Mouse (Mus musculus): ENCODE data around the gene Crygc.
"Not testable (repeated sequence)": the region's sequence is repeated elsewhere in the genome, so short reads cannot be mapped to it uniquely, and the experiment has no call there.

The Crygc gene

GRCm38 (mm10) chr1:65052140-65052539 lies 21.3 kb downstream of the Crygc start:
- DNase-seq (ENCODE audit: low spot score): no peak

- no peak for DNase-seq (ENCODE audit: low spot score)
Measured at GRCm38 (mm10) chr1:65051696-65052095, 21.8 kb downstream of the Crygc start.

- not testable (repeated sequence) for DNase-seq (ENCODE audit: low spot score)
Measured at GRCm38 (mm10) chr1:65050952-65051351, 22.5 kb downstream of the Crygc start, which contains the start of gene Cryge. Cryge (minus strand) TSS chr1:65051149.

GRCm38 (mm10) chr1:65048781-65049180 lies 24.7 kb downstream of the Crygc start:
- no peak for DNase-seq (ENCODE audit: low spot score)

GRCm38 (mm10) chr1:65046401-65047109 lies 26.9 kb downstream of the Crygc start:
- DNase-seq (ENCODE audit: low spot score): no peak

- no peak for DNase-seq (ENCODE audit: low spot score)
Measured at GRCm38 (mm10) chr1:65043433-65043832, 30.1 kb downstream of the Crygc start.

GRCm38 (mm10) chr1:65041837-65042236 lies 31.7 kb downstream of the Crygc start:
- no peak for DNase-seq (ENCODE audit: low spot score)

- no peak for DNase-seq (ENCODE audit: low spot score)
Measured at GRCm38 (mm10) chr1:65040806-65041205, 32.7 kb downstream of the Crygc start.

GRCm38 (mm10) chr1:65039679-65040078 lies 33.8 kb downstream of the Crygc start:
- no peak for DNase-seq (ENCODE audit: low spot score)

GRCm38 (mm10) chr1:65037542-65037941 lies 35.9 kb downstream of the Crygc start:
- DNase-seq (ENCODE audit: low spot score): no peak

GRCm38 (mm10) chr1:65035513-65035912 lies 38.0 kb downstream of the Crygc start:
- no peak for DNase-seq (ENCODE audit: low spot score)

GRCm38 (mm10) chr1:65032641-65033040 lies 40.8 kb downstream of the Crygc start, which contains the start of gene Akr1cl:
Akr1cl (minus strand) TSS chr1:65032759.
- DNase-seq (ENCODE audit: low spot score): no peak

GRCm38 (mm10) chr1:65028206-65028605 lies 45.3 kb downstream of the Crygc start:
- DNase-seq (ENCODE audit: low spot score): no peak
